Comparison of ENCODE assay signal across 10 mouse cellular contexts in the genomic region with DNA sequence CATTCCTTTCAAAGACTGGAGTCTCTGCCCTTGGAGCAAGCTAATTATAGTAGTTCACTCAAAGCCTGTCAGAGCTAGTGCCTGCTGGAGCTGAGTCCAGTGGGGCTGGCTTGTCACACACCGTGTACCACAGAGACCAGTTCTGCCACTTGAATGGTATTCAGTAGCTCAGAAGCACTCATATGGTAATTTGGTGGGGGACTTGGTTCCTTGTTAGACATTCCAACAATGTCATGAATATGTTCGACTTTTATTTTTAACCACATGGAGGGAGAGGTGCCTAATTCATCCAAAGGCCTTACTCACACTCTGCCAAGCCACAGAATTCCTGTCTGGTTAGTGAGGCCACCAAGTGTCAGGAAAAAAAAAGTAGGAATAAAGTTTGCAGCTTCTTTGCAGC. TPM values are rescaled to one million over a fixed set of nuclear protein-coding genes. Genes with fewer than 3 reads are reported as not detected.
DNase-seq lines count a peak whose midpoint lies in the region; ATAC-seq and TF ChIP-seq lines count a peak whose summit lies in the region.
"Had no signal": no experiment of that assay in that cellular context is flagged by ENCODE, and none has a peak within 500 bp of the region (broad histone marks: within the 10 kb centered on the region; RNA-seq: fewer than 3 reads in every experiment).

No protein-coding gene starts in this region.

- 40% methylated on average over 2 of the region's 2 CpGs for WGBS in heart, embryonic 11.5 days (ENCODE audit: insufficient replicate concordance)

- peak; percentile 32 for DNase-seq in brain, embryonic 18.5 days (ENCODE audit: low read depth, low spot score)
- DNase-seq in kidney, postnatal 10 days = peak; percentile 70
- DNase-seq in spleen, postnatal 10 days (ENCODE audit: low spot score in 2 of 2) = no peak
- DNase-seq in MN1 (ENCODE audit: low spot score) = no peak
- no peak for DNase-seq in cerebellum, adult 18-20 months

- ATAC-seq in heart, embryonic 11.5 days (replicated peaks; ENCODE audit: insufficient number of reproducible peaks, low FRiP score, low TSS enrichment) = peak; percentile 55; the same call in 1 of the 2 replicates
- no peak for ATAC-seq in megakaryocyte-erythroid progenitor cell, adult 5-6 weeks (replicated peaks; ENCODE audit: low FRiP score, low TSS enrichment, poor library complexity, severe bottlenecking)

- no peaks in the 10 kb centered on the region for H3K9me3 ChIP-seq in heart, embryonic 11.5 days (replicated peaks; ENCODE audit: control insufficient read depth, low read length)

- no peak overlapping the region for H3K9ac ChIP-seq in heart, embryonic 11.5 days (ENCODE audit: low read depth, low read length)

- no peak overlapping the region for H3ac ChIP-seq in C2C12 (ENCODE audit: control insufficient read depth, insufficient read length, low read depth)

- no peaks in the 10 kb centered on the region for H3K27me3 ChIP-seq in C2C12 (ENCODE audit: control insufficient read depth, insufficient read depth, insufficient read length)
- H3K27me3 ChIP-seq in heart, embryonic 11.5 days (ENCODE audit: control insufficient read depth, insufficient read depth, low read length) = 0 out of 2 replicates have a peak, but pooled peaks cover 5% of the 10 kb centered on the region

- peak overlapping the region; percentile 84 for H3K27ac ChIP-seq in heart, embryonic 11.5 days (ENCODE audit: low read depth, low read length)

- no peaks in the 10 kb centered on the region for H3K79me3 ChIP-seq in C2C12 (ENCODE audit: low read depth)

- H3K4me3 ChIP-seq in C2C12 (ENCODE audit: insufficient read depth, poor library complexity, severe bottlenecking) = no peak overlapping the region
- no peak overlapping the region for H3K4me3 ChIP-seq in heart, embryonic 11.5 days (ENCODE audit: low read depth, low read length)

- H3K4me2 ChIP-seq in heart, embryonic 11.5 days = no peak overlapping the region

- no peaks in the 10 kb centered on the region for H3K36me3 ChIP-seq in C2C12 (ENCODE audit: control insufficient read depth, insufficient read depth)
- H3K36me3 ChIP-seq in heart, embryonic 11.5 days (ENCODE audit: control insufficient read depth, insufficient read depth, low read length) = no peaks in the 10 kb centered on the region

- H3K79me2 ChIP-seq in C2C12 (ENCODE audit: control insufficient read depth, insufficient read depth) = no peaks in the 10 kb centered on the region

- peaks cover 20% of the 10 kb centered on the region for H3K4me1 ChIP-seq in heart, embryonic 11.5 days (ENCODE audit: control insufficient read depth, insufficient read depth, low read length)

- TF ChIP-seq CTCF in C2C12 (IDR thresholded peaks at IDR 0.05; ENCODE audit: control insufficient read depth, insufficient read depth, insufficient read length) = no peak

TF ChIP-seq in C2C12, 6 proteins besides CTCF, POLR2A, EP300 and RAD21:
- TF ChIP-seq FOSL1 (IDR thresholded peaks at IDR 0.05; ENCODE audit: insufficient read depth, low read length, poor library complexity, severe bottlenecking) = peak; percentile 5
- TF ChIP-seq MYOD1 (IDR thresholded peaks at IDR 0.05; ENCODE audit: control insufficient read depth, insufficient read length, low read depth) = no peak

RNA-seq across cellular contexts. Expression of gene Atp1a4, which starts 15.8 kb away (rescaled TPM):
- polyA plus RNA-seq in C2C12 (2012; fragmentation: generic; extraction: Trizol) = not detected
- 0.31 and 0.35 TPM in 2 replicates for polyA plus RNA-seq in heart, embryonic 11.5 days (2014; fragmentation: Nextera tagmentation; extraction: Ambion mirVana)
- not detected in 2 replicates for total RNA-seq in megakaryocyte-erythroid progenitor cell, adult 5-6 weeks (2014; fragmentation: Nextera tagmentation)
- total RNA-seq in megakaryocyte-erythroid progenitor cell, adult 5-6 weeks (2017) = not detected in 2 replicates
- total RNA-seq: layer of hippocampus, postnatal 10 days had no signal
- polyA plus RNA-seq: small intestine, adult 2 months had no signal

RNA-seq across cellular contexts. Expression of gene Igsf8, which starts 19.0 kb away (rescaled TPM):
- 95.3 TPM for polyA plus RNA-seq in C2C12 (2012; fragmentation: generic; extraction: Trizol)
- 22.8 and 24.0 TPM in 2 replicates for polyA plus RNA-seq in heart, embryonic 11.5 days (2014; fragmentation: Nextera tagmentation; extraction: Ambion mirVana)
- 9.3 and 23.6 TPM in 2 replicates for total RNA-seq in megakaryocyte-erythroid progenitor cell, adult 5-6 weeks (2014; fragmentation: Nextera tagmentation)
- total RNA-seq in megakaryocyte-erythroid progenitor cell, adult 5-6 weeks (2017) = 9.7 and 16.4 TPM in 2 replicates

RNA-seq across cellular contexts. Expression of gene Casq1, which starts 22.7 kb away (rescaled TPM):
- 0.12 TPM for polyA plus RNA-seq in C2C12 (2012; fragmentation: generic; extraction: Trizol)
- 205 and 230 TPM in 2 replicates for polyA plus RNA-seq in heart, embryonic 11.5 days (2014; fragmentation: Nextera tagmentation; extraction: Ambion mirVana)
- not detected in 2 replicates for total RNA-seq in megakaryocyte-erythroid progenitor cell, adult 5-6 weeks (2014; fragmentation: Nextera tagmentation)
- not detected in 2 replicates for total RNA-seq in megakaryocyte-erythroid progenitor cell, adult 5-6 weeks (2017)

RNA-seq across cellular contexts. Expression of gene Pea15a, which starts 35.8 kb away (rescaled TPM):
- polyA plus RNA-seq in C2C12 (2012; fragmentation: generic; extraction: Trizol) = 125 TPM
- polyA plus RNA-seq in heart, embryonic 11.5 days (2014; fragmentation: Nextera tagmentation; extraction: Ambion mirVana) = 121 and 147 TPM in 2 replicates
- total RNA-seq in megakaryocyte-erythroid progenitor cell, adult 5-6 weeks (2014; fragmentation: Nextera tagmentation) = 0.50 and 4.7 TPM in 2 replicates
- total RNA-seq in megakaryocyte-erythroid progenitor cell, adult 5-6 weeks (2017) = 2.0 TPM in 1 of 2 replicates, not detected in the other

RNA-seq across cellular contexts. Expression of gene Atp1a2, which starts 55.5 kb away (rescaled TPM):
- 0.76 TPM for polyA plus RNA-seq in C2C12 (2012; fragmentation: generic; extraction: Trizol)
- 4.7 and 7.0 TPM in 2 replicates for polyA plus RNA-seq in heart, embryonic 11.5 days (2014; fragmentation: Nextera tagmentation; extraction: Ambion mirVana)
- not detected in 2 replicates for total RNA-seq in megakaryocyte-erythroid progenitor cell, adult 5-6 weeks (2014; fragmentation: Nextera tagmentation)
- not detected in 2 replicates for total RNA-seq in megakaryocyte-erythroid progenitor cell, adult 5-6 weeks (2017)

Comparison
In these comparisons a context has a peak if more than half of its experiments do, and no peak if none do; other contexts are left out.
1. DNase-seq: peak in brain, embryonic 18.5 days (single experiment) and kidney, postnatal 10 days (single experiment); none in spleen, postnatal 10 days (0 of 2), MN1 (single experiment) and cerebellum, adult 18-20 months (0 of 2).
2. RNA of gene Casq1, which starts 22.7 kb away (polyA plus RNA-seq): 205 to 230 TPM in heart, embryonic 11.5 days; 0.12 TPM in C2C12 (single experiment); every median in the first group is over 100 times any median in the second.